Mouse (Mus musculus) lung, adult 2 months (tissue): ENCODE results near the gene Fgf2.

Experiments used
- CTCF ChIP-seq: fragments of 200-500 bp; IDR thresholded peaks from 2 replicates; pipeline ENCODE4 v1.5.1; 2011; ENCODE audit warnings: mild to moderate bottlenecking, low read length, control low read depth; ENCODE audit not compliant: insufficient read depth
- POLR2A ChIP-seq: fragments of 200-500 bp; IDR thresholded peaks from 2 replicates; pipeline ENCODE4 v1.6.1; 2011; ENCODE audit warnings: low read depth, mild to moderate bottlenecking, control low read depth, low read length, borderline replicate concordance; ENCODE audit errors: extremely low read depth

DNA sequence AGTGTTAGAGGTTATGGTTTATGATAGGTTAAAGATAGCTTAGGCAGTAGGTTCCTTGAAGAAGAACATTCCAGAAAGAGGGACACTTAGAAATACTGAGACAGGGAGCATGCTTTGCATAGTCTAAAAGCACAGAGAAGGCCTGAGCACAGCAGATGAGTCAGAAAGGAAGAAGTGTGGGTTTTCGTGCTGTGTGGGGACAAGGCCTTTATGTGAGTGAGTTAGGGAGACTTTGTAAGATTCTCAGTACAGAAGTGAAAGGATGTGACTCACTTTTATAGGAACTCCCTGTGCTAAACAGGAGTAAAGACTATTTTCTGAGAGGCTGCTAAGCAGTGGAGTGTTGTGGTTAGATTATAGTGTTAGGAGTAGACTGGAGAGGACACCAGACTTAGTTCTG, 34.8 kb upstream of the Fgf2 start:
- TF ChIP-seq CTCF (no peak), POLR2A (no peak)
